Mouse (Mus musculus) CH12.LX (cell line): ENCODE results near the gene Dexi. TPM values are rescaled to one million over a fixed set of nuclear protein-coding genes. Genes with fewer than 3 reads are reported as not detected.

Experiments used
- DNase-seq: peaks from one replicate; pipeline ENCODE4 v3.0.0-alpha.2; 2013; ENCODE audit errors: extremely low read depth
- H3K27ac ChIP-seq: 2 replicates; pipeline ENCODE4 v1.5.1; 2012; ENCODE audit warnings: low read depth, mild to moderate bottlenecking, control low read depth, moderate library complexity; ENCODE audit not compliant: insufficient read depth
- H3K27me3 ChIP-seq: replicated peaks from 2 replicates; pipeline ENCODE3; 2012; ENCODE audit warnings: inconsistent platforms
- H3K36me3 ChIP-seq, 2 experiments: replicated peaks in 1 of 2; 2 replicates each; pipeline versions ENCODE3 to v1.6.1; 2012; ENCODE audit warnings: inconsistent platforms in 1 of 2, low read length in 1 of 2, mild to moderate bottlenecking in 1 of 2, mixed read lengths in 1 of 2, moderate library complexity in 1 of 2; ENCODE audit not compliant: control insufficient read depth in 1 of 2, insufficient read depth in 1 of 2
- H3K4me1 ChIP-seq, 2 experiments: 2 replicates each; pipeline ENCODE4 v1.6.1; 2012; ENCODE audit warnings: inconsistent platforms in 1 of 2, moderate library complexity in 1 of 2; ENCODE audit not compliant: insufficient read depth in 2 of 2, control insufficient read depth in 1 of 2
- H3K4me2 ChIP-seq: 2 replicates; pipeline ENCODE4 v1.6.1; 2012; ENCODE audit warnings: low read depth, mild to moderate bottlenecking, control low read depth; ENCODE audit not compliant: poor library complexity, insufficient read depth, severe bottlenecking
- H3K4me3 ChIP-seq, 3 experiments: fragments of 150-350 bp in 1 of 3; sonication (generic) in 1 of 3; replicated peaks in 1 of 3; 2 replicates each; pipeline versions ENCODE3 to v1.5.1; 2011 to 2012; ENCODE audit warnings: low read depth in 2 of 3, low read length in 2 of 3, mild to moderate bottlenecking in 2 of 3, moderate library complexity in 2 of 3, control low read depth in 1 of 3, improper control_type of control experiment in 1 of 3, inconsistent platforms in 1 of 3, mixed read lengths in 1 of 3; ENCODE audit not compliant: poor library complexity in 1 of 3
- H3K79me2 ChIP-seq: replicated peaks from 2 replicates; pipeline ENCODE4 v1.6.1; 2012; ENCODE audit warnings: mild to moderate bottlenecking, moderate library complexity; ENCODE audit not compliant: control insufficient read depth, poor library complexity, insufficient read depth, severe bottlenecking; ENCODE audit errors: extremely low read depth
- H3K9ac ChIP-seq: 2 replicates; pipeline ENCODE4 v1.6.1; 2012; ENCODE audit warnings: low read depth, mild to moderate bottlenecking, control low read depth, moderate library complexity; ENCODE audit not compliant: insufficient read depth
- H3K9me3 ChIP-seq: replicated peaks from 2 replicates; pipeline ENCODE3; 2012; ENCODE audit warnings: low read length, inconsistent platforms, mixed read lengths
- CHD1 ChIP-seq: IDR thresholded peaks from 2 replicates; pipeline ENCODE4 v1.6.1; 2012; ENCODE audit warnings: low read depth, low read length, improper control_type of control experiment, inconsistent platforms
- CTCF ChIP-seq, 2 experiments: IDR thresholded peaks in 1 of 2; conservative IDR thresholded peaks in 1 of 2; 2 replicates each; pipeline ENCODE4 v1.5.1; 2011 to 2012; ENCODE audit warnings: low read depth in 2 of 2, low read length in 2 of 2, improper control_type of control experiment in 1 of 2, inconsistent platforms in 1 of 2, mild to moderate bottlenecking in 1 of 2, moderate library complexity in 1 of 2
- EP300 ChIP-seq: IDR thresholded peaks from 2 replicates; pipeline ENCODE4 v1.6.1; 2011; ENCODE audit warnings: low read length, improper control_type of control experiment
- ETS1 ChIP-seq: conservative IDR thresholded peaks from 2 replicates; pipeline ENCODE4 v1.6.1; 2012; ENCODE audit warnings: low read depth, mild to moderate bottlenecking, inconsistent platforms, low read length, improper control_type of control experiment, moderate library complexity
- IRF4 ChIP-seq: IDR thresholded peaks from 2 replicates; pipeline ENCODE4 v1.6.1; 2014; ENCODE audit warnings: low read depth, mild to moderate bottlenecking, inconsistent platforms, low read length, improper control_type of control experiment
- JUN ChIP-seq: IDR thresholded peaks from 2 replicates; pipeline ENCODE4 v1.6.1; 2011; ENCODE audit warnings: low read depth, mild to moderate bottlenecking, low read length, improper control_type of control experiment, moderate library complexity; ENCODE audit not compliant: insufficient read depth
- KAT2A ChIP-seq: IDR thresholded peaks from 2 replicates; pipeline ENCODE4 v1.6.1; 2012; ENCODE audit warnings: low read length, improper control_type of control experiment, inconsistent platforms; ENCODE audit not compliant: insufficient replicate concordance
- MAFK ChIP-seq: IDR thresholded peaks from 2 replicates; pipeline ENCODE4 v1.6.1; 2011; ENCODE audit warnings: low read length, improper control_type of control experiment; ENCODE audit not compliant: insufficient replicate concordance
- MAX ChIP-seq: IDR thresholded peaks from 2 replicates; pipeline ENCODE4 v1.6.1; 2011; ENCODE audit warnings: low read length, improper control_type of control experiment
- MAZ ChIP-seq: IDR thresholded peaks from 2 replicates; pipeline ENCODE4 v1.6.1; 2012; ENCODE audit warnings: low read depth, mild to moderate bottlenecking, inconsistent platforms, low read length, improper control_type of control experiment, moderate library complexity
- MEF2A ChIP-seq: IDR thresholded peaks from 2 replicates; pipeline ENCODE4 v1.6.1; 2014; ENCODE audit warnings: low read depth, mild to moderate bottlenecking, inconsistent platforms, low read length, improper control_type of control experiment, borderline replicate concordance
- NELFE ChIP-seq: IDR thresholded peaks from 2 replicates; pipeline ENCODE4 v1.6.1; 2011; ENCODE audit warnings: low read depth, low read length, improper control_type of control experiment
- PAX5 ChIP-seq: IDR thresholded peaks from 2 replicates; pipeline ENCODE4 v1.6.1; 2012; ENCODE audit warnings: low read length, inconsistent platforms, mixed read lengths
- POLR2A ChIP-seq: IDR thresholded peaks from 2 replicates; pipeline ENCODE4 v1.6.1; 2011; ENCODE audit warnings: low read depth, mild to moderate bottlenecking, improper control_type of control experiment, low read length
- RCOR1 ChIP-seq: conservative IDR thresholded peaks from 2 replicates; pipeline ENCODE4 v1.6.1; 2012; ENCODE audit warnings: low read depth, mild to moderate bottlenecking, inconsistent platforms, low read length, improper control_type of control experiment
- SIN3A ChIP-seq: IDR thresholded peaks from 2 replicates; pipeline ENCODE4 v1.6.1; 2012; ENCODE audit warnings: low read length, improper control_type of control experiment, inconsistent platforms
- UBTF ChIP-seq: IDR thresholded peaks from 2 replicates; pipeline ENCODE4 v1.6.1; 2012; ENCODE audit warnings: low read depth, mild to moderate bottlenecking, inconsistent platforms, low read length, improper control_type of control experiment, moderate library complexity
- USF1 ChIP-seq: IDR thresholded peaks from 2 replicates; pipeline ENCODE4 v1.6.1; 2014; ENCODE audit warnings: low read depth, mild to moderate bottlenecking, inconsistent platforms, low read length, improper control_type of control experiment
- USF2 ChIP-seq: conservative IDR thresholded peaks from 2 replicates; pipeline ENCODE4 v1.6.1; 2011; ENCODE audit warnings: low read depth, low read length, improper control_type of control experiment
- dilution Hi-C: fragments of 300-500 bp; cut with MboI; formaldehyde crosslinking; loops from 2 replicates; pipeline ENCODE4 v1.14.3; 2020; ENCODE audit warnings: low sequenced_read_pairs; ENCODE audit not compliant: extremely low pct_unique_long_range_greater_than_20kb, extremely low pct_ligation_motif_present
- in situ Hi-C: fragments of 300-500 bp; cut with MboI; formaldehyde crosslinking; loops from 3 replicates; pipeline ENCODE4 v1.14.3; 2019; ENCODE audit warnings: low sequenced_read_pairs, low pct_ligation_motif_present, low pct_unique_long_range_greater_than_20kb, mixed read lengths
- polyA plus RNA-seq: library from polyadenylated mRNA; unstranded; fragments of >175 nt; gene quantifications from 2 replicates; pipeline ENCODE4 v1.2.1, GENCODE M21; 2012; ENCODE audit warnings: low read depth; ENCODE audit not compliant: insufficient read length
- total RNA-seq, 2 experiments: library from RNA; depleted of rRNA; stranded (reverse); fragments of 300-350 nt in 1 of 2; fragments of >200 nt in 1 of 2; gene quantifications; 2 replicates each; pipeline ENCODE4 v1.2.3; 2012 to 2014

Dexi gene
- total and polyA plus RNA-seq, 3 experiments: 11.3 to 19.6 (median 14.1) TPM

GRCm38 (mm10) chr16:10454583-10454974 lies 88.3 kb downstream of the Dexi start:
- Histone ChIP-seq H3K9me3 (no peaks in the 10 kb centered on the region), H3K27me3 (no peaks in the 10 kb centered on the region), H3K79me2 (no peaks in the 10 kb centered on the region), H3K4me1 (peaks cover 5 to 33% of the 10 kb centered on the region in 2 experiments), H3K9ac (no peak overlapping the region), H3K4me3 (no peak overlapping the region), H3K27ac (no peak overlapping the region), H3K4me2 (no peak overlapping the region), H3K36me3 (no peaks in the 10 kb centered on the region)
- in situ Hi-C loops: no loop called here
- dilution Hi-C loops: no loop called here
- TF ChIP-seq SIN3A (no peak), MAFK (no peak), EP300 (no peak), NELFE (no peak), IRF4 (no peak), POLR2A (no peak), KAT2A (no peak), USF2 (no peak), PAX5 (no peak)
- no peak for DNase-seq

DNA sequence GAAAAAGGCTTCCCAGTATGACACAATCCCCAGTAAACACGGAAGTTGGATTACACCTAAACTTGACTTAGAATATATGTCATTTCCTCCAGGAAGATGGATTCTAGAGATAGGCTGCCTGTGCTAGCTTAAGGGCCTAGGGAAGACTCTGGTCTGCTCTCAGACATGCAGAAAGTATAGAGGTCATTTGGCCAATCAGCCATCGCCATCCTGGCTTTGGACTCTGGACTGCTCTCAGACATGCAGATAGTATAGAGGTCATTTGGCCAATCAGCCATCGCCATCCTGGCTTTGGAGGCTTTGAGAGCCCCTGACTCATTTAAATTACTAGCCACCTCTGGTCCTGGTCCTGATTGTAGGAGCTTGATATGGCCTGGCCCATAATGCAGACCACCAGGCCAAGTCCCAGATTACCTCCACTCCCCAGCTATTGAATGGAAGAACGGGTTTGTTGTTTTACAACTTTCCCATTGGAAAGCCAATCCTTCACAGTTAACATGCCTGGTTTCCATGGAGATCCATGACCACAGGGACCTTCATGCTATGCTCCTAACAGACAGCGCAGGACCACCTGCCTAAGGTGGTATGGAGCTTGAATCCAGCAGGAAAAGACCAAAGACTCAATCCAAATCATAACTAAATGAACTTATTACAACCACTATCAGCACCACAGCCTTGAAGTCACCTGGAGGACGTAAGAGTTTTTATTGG lies 88.8 kb downstream of the Dexi start:
- dilution Hi-C loops: no loop called here
- Histone ChIP-seq H3K4me2 (no peak overlapping the region), H3K9ac (no peak overlapping the region), H3K4me1 (peaks cover 11 to 38% of the 10 kb centered on the region in 2 experiments), H3K27me3 (no peaks in the 10 kb centered on the region), H3K27ac (no peak overlapping the region), H3K4me3 (no peak overlapping the region), H3K36me3 (no peaks in the 10 kb centered on the region), H3K9me3 (no peaks in the 10 kb centered on the region), H3K79me2 (no peaks in the 10 kb centered on the region)
- TF ChIP-seq UBTF: no peak
- TF ChIP-seq MEF2A: no peak
- no peak for TF ChIP-seq ETS1
- TF ChIP-seq CTCF (conservative IDR thresholded peaks at IDR 0.05 in 1 of 2, IDR thresholded peaks at IDR 0.05 in 1 of 2; ENCODE audit: low read depth in 2 of 2, low read length in 2 of 2): no peak
- TF ChIP-seq KAT2A: no peak
- TF ChIP-seq CHD1: no peak
- TF ChIP-seq MAFK: no peak
- TF ChIP-seq JUN: no peak
- TF ChIP-seq USF1: no peak
- no peak for TF ChIP-seq MAZ
- TF ChIP-seq MAX: no peak
- TF ChIP-seq RCOR1: no peak
- DNase-seq: no peak
- in situ Hi-C loops: no loop called here

Other genes starting within 250 kb of the Dexi start
- 0.04 TPM in 1 of 2 replicates, not detected in the other for gene Emp2, start 229.1 kb downstream of the Dexi start, total RNA-seq (2012; rRNA removed)
- 0.11 TPM in 1 of 2 replicates, not detected in the other for gene Emp2, start 229.1 kb downstream of the Dexi start, total RNA-seq (2014; rRNA removed)
- 0.07 and 0.09 TPM in 2 replicates for gene Emp2, start 229.1 kb downstream of the Dexi start, polyA plus RNA-seq
- gene Tekt5, start 147.6 kb downstream of the Dexi start, total RNA-seq (2012; rRNA removed): 0.08 TPM in 1 of 2 replicates, not detected in the other
- not detected in 2 replicates for gene Tekt5, start 147.6 kb downstream of the Dexi start, total RNA-seq (2014; rRNA removed)
- gene Tekt5, start 147.6 kb downstream of the Dexi start, polyA plus RNA-seq: 0.14 and 0.17 TPM in 2 replicates
- gene Nubp1, start 131.1 kb downstream of the Dexi start, total RNA-seq (2012; rRNA removed): 163 and 169 TPM in 2 replicates
- 152 TPM in 2 replicates for gene Nubp1, start 131.1 kb downstream of the Dexi start, total RNA-seq (2014; rRNA removed)
- 162 and 176 TPM in 2 replicates for gene Nubp1, start 131.1 kb downstream of the Dexi start, polyA plus RNA-seq
- 0.63 and 0.68 TPM in 2 replicates for gene Tvp23a, start 95.7 kb downstream of the Dexi start, total RNA-seq (2012; rRNA removed)
- gene Tvp23a, start 95.7 kb downstream of the Dexi start, total RNA-seq (2014; rRNA removed): 0.18 TPM in 1 of 2 replicates, not detected in the other
- 1.7 and 1.8 TPM in 2 replicates for gene Tvp23a, start 95.7 kb downstream of the Dexi start, polyA plus RNA-seq
- gene Ciita, start 63.0 kb downstream of the Dexi start, total RNA-seq (2012; rRNA removed): 32.7 and 39.8 TPM in 2 replicates
- gene Ciita, start 63.0 kb downstream of the Dexi start, total RNA-seq (2014; rRNA removed): 38.8 and 39.1 TPM in 2 replicates
- gene Ciita, start 63.0 kb downstream of the Dexi start, polyA plus RNA-seq: 62.3 and 69.6 TPM in 2 replicates
- gene Clec16a, start 2.3 kb upstream of the Dexi start, total RNA-seq (2012; rRNA removed): 24.2 and 26.2 TPM in 2 replicates
- 19.3 and 20.0 TPM in 2 replicates for gene Clec16a, start 2.3 kb upstream of the Dexi start, total RNA-seq (2014; rRNA removed)
- gene Clec16a, start 2.3 kb upstream of the Dexi start, polyA plus RNA-seq: 18.5 and 20.5 TPM in 2 replicates
- gene Socs1, start 242.5 kb upstream of the Dexi start, total RNA-seq (2012; rRNA removed): 26.1 and 29.1 TPM in 2 replicates
- gene Socs1, start 242.5 kb upstream of the Dexi start, total RNA-seq (2014; rRNA removed): 17.3 and 18.8 TPM in 2 replicates
- 23.0 and 27.6 TPM in 2 replicates for gene Socs1, start 242.5 kb upstream of the Dexi start, polyA plus RNA-seq
- 0.25 TPM in 1 of 2 replicates, not detected in the other for gene Tnp2, start 245.6 kb upstream of the Dexi start, total RNA-seq (2012; rRNA removed)
- gene Tnp2, start 245.6 kb upstream of the Dexi start, total RNA-seq (2014; rRNA removed): not detected in 2 replicates
- gene Tnp2, start 245.6 kb upstream of the Dexi start, polyA plus RNA-seq: 0.43 TPM in 1 of 2 replicates, not detected in the other
- gene Prm3, start 247.9 kb upstream of the Dexi start, total RNA-seq (2012; rRNA removed): not detected in 2 replicates
- gene Prm3, start 247.9 kb upstream of the Dexi start, total RNA-seq (2014; rRNA removed): not detected in 2 replicates
- gene Prm3, start 247.9 kb upstream of the Dexi start, polyA plus RNA-seq: not detected in 2 replicates